Mouse (Mus musculus) CH12.LX (cell line): Measurements from ENCODE around the gene Olfr985. TPM values are rescaled to one million over a fixed set of nuclear protein-coding genes. Genes with fewer than 3 reads are reported as not detected.

Experiments
- DNase-seq: peaks from one replicate; pipeline ENCODE4 v3.0.0-alpha.2; 2013; ENCODE audit errors: extremely low read depth
- H3K27ac ChIP-seq: 2 replicates; pipeline ENCODE4 v1.5.1; 2012; ENCODE audit warnings: low read depth, mild to moderate bottlenecking, control low read depth, moderate library complexity; ENCODE audit not compliant: insufficient read depth
- H3K27me3 ChIP-seq: replicated peaks from 2 replicates; pipeline ENCODE3; 2012; ENCODE audit warnings: inconsistent platforms
- H3K36me3 ChIP-seq, 2 experiments: replicated peaks in 1 of 2; 2 replicates each; pipeline versions ENCODE3 to v1.6.1; 2012; ENCODE audit warnings: inconsistent platforms in 1 of 2, low read length in 1 of 2, mild to moderate bottlenecking in 1 of 2, mixed read lengths in 1 of 2, moderate library complexity in 1 of 2; ENCODE audit not compliant: control insufficient read depth in 1 of 2, insufficient read depth in 1 of 2
- H3K4me1 ChIP-seq, 2 experiments: 2 replicates each; pipeline ENCODE4 v1.6.1; 2012; ENCODE audit warnings: inconsistent platforms in 1 of 2, moderate library complexity in 1 of 2; ENCODE audit not compliant: insufficient read depth in 2 of 2, control insufficient read depth in 1 of 2
- H3K4me2 ChIP-seq: 2 replicates; pipeline ENCODE4 v1.6.1; 2012; ENCODE audit warnings: low read depth, mild to moderate bottlenecking, control low read depth; ENCODE audit not compliant: poor library complexity, insufficient read depth, severe bottlenecking
- H3K4me3 ChIP-seq, 3 experiments: fragments of 150-350 bp in 1 of 3; sonication (generic) in 1 of 3; replicated peaks in 1 of 3; 2 replicates each; pipeline versions ENCODE3 to v1.5.1; 2011 to 2012; ENCODE audit warnings: low read depth in 2 of 3, low read length in 2 of 3, mild to moderate bottlenecking in 2 of 3, moderate library complexity in 2 of 3, control low read depth in 1 of 3, improper control_type of control experiment in 1 of 3, inconsistent platforms in 1 of 3, mixed read lengths in 1 of 3; ENCODE audit not compliant: poor library complexity in 1 of 3
- H3K79me2 ChIP-seq: replicated peaks from 2 replicates; pipeline ENCODE4 v1.6.1; 2012; ENCODE audit warnings: mild to moderate bottlenecking, moderate library complexity; ENCODE audit not compliant: control insufficient read depth, poor library complexity, insufficient read depth, severe bottlenecking; ENCODE audit errors: extremely low read depth
- H3K9ac ChIP-seq: 2 replicates; pipeline ENCODE4 v1.6.1; 2012; ENCODE audit warnings: low read depth, mild to moderate bottlenecking, control low read depth, moderate library complexity; ENCODE audit not compliant: insufficient read depth
- H3K9me3 ChIP-seq: replicated peaks from 2 replicates; pipeline ENCODE3; 2012; ENCODE audit warnings: low read length, inconsistent platforms, mixed read lengths
- CHD1 ChIP-seq: IDR thresholded peaks from 2 replicates; pipeline ENCODE4 v1.6.1; 2012; ENCODE audit warnings: low read depth, low read length, improper control_type of control experiment, inconsistent platforms
- CHD2 ChIP-seq: IDR thresholded peaks from 2 replicates; pipeline ENCODE4 v1.6.1; 2011; ENCODE audit warnings: low read length, improper control_type of control experiment
- ELF1 ChIP-seq: IDR thresholded peaks from 2 replicates; pipeline ENCODE4 v1.6.1; 2014; ENCODE audit warnings: low read depth, mild to moderate bottlenecking, inconsistent platforms, low read length, improper control_type of control experiment
- EP300 ChIP-seq: IDR thresholded peaks from 2 replicates; pipeline ENCODE4 v1.6.1; 2011; ENCODE audit warnings: low read length, improper control_type of control experiment
- ETS1 ChIP-seq: conservative IDR thresholded peaks from 2 replicates; pipeline ENCODE4 v1.6.1; 2012; ENCODE audit warnings: low read depth, mild to moderate bottlenecking, inconsistent platforms, low read length, improper control_type of control experiment, moderate library complexity
- IRF4 ChIP-seq: IDR thresholded peaks from 2 replicates; pipeline ENCODE4 v1.6.1; 2014; ENCODE audit warnings: low read depth, mild to moderate bottlenecking, inconsistent platforms, low read length, improper control_type of control experiment
- KAT2A ChIP-seq: IDR thresholded peaks from 2 replicates; pipeline ENCODE4 v1.6.1; 2012; ENCODE audit warnings: low read length, improper control_type of control experiment, inconsistent platforms; ENCODE audit not compliant: insufficient replicate concordance
- MAFK ChIP-seq: IDR thresholded peaks from 2 replicates; pipeline ENCODE4 v1.6.1; 2011; ENCODE audit warnings: low read length, improper control_type of control experiment; ENCODE audit not compliant: insufficient replicate concordance
- MAZ ChIP-seq: IDR thresholded peaks from 2 replicates; pipeline ENCODE4 v1.6.1; 2012; ENCODE audit warnings: low read depth, mild to moderate bottlenecking, inconsistent platforms, low read length, improper control_type of control experiment, moderate library complexity
- MXI1 ChIP-seq: IDR thresholded peaks from 2 replicates; pipeline ENCODE4 v1.6.1; 2011; ENCODE audit warnings: mild to moderate bottlenecking, low read depth, low read length, improper control_type of control experiment
- MYC ChIP-seq: IDR thresholded peaks from 2 replicates; pipeline ENCODE4 v1.6.1; 2011; ENCODE audit warnings: low read depth, mild to moderate bottlenecking, improper control_type of control experiment, low read length
- NELFE ChIP-seq: IDR thresholded peaks from 2 replicates; pipeline ENCODE4 v1.6.1; 2011; ENCODE audit warnings: low read depth, low read length, improper control_type of control experiment
- NRF1 ChIP-seq: IDR thresholded peaks from 2 replicates; pipeline ENCODE4 v1.6.1; 2014; ENCODE audit warnings: low read depth, mild to moderate bottlenecking, inconsistent platforms, low read length, improper control_type of control experiment, moderate library complexity
- PAX5 ChIP-seq: IDR thresholded peaks from 2 replicates; pipeline ENCODE4 v1.6.1; 2012; ENCODE audit warnings: low read length, inconsistent platforms, mixed read lengths
- POLR2A ChIP-seq: IDR thresholded peaks from 2 replicates; pipeline ENCODE4 v1.6.1; 2011; ENCODE audit warnings: low read depth, mild to moderate bottlenecking, improper control_type of control experiment, low read length
- RCOR1 ChIP-seq: conservative IDR thresholded peaks from 2 replicates; pipeline ENCODE4 v1.6.1; 2012; ENCODE audit warnings: low read depth, mild to moderate bottlenecking, inconsistent platforms, low read length, improper control_type of control experiment
- SMC3 ChIP-seq: IDR thresholded peaks from 2 replicates; pipeline ENCODE4 v1.6.1; 2011; ENCODE audit warnings: low read depth, low read length, improper control_type of control experiment
- TBP ChIP-seq: conservative IDR thresholded peaks from 2 replicates; pipeline ENCODE4 v1.6.1; 2011; ENCODE audit warnings: low read depth, low read length, improper control_type of control experiment
- TCF12 ChIP-seq: IDR thresholded peaks from 2 replicates; pipeline ENCODE4 v1.6.1; 2014; ENCODE audit warnings: low read depth, mild to moderate bottlenecking, inconsistent platforms, low read length, improper control_type of control experiment
- USF1 ChIP-seq: IDR thresholded peaks from 2 replicates; pipeline ENCODE4 v1.6.1; 2014; ENCODE audit warnings: low read depth, mild to moderate bottlenecking, inconsistent platforms, low read length, improper control_type of control experiment
- USF2 ChIP-seq: conservative IDR thresholded peaks from 2 replicates; pipeline ENCODE4 v1.6.1; 2011; ENCODE audit warnings: low read depth, low read length, improper control_type of control experiment
- ZMIZ1 ChIP-seq: IDR thresholded peaks from 2 replicates; pipeline ENCODE4 v1.6.1; 2012; ENCODE audit warnings: low read depth, mild to moderate bottlenecking, inconsistent platforms, low read length, improper control_type of control experiment
- dilution Hi-C: fragments of 300-500 bp; cut with MboI; formaldehyde crosslinking; loops from 2 replicates; pipeline ENCODE4 v1.14.3; 2020; ENCODE audit warnings: low sequenced_read_pairs; ENCODE audit not compliant: extremely low pct_unique_long_range_greater_than_20kb, extremely low pct_ligation_motif_present
- in situ Hi-C: fragments of 300-500 bp; cut with MboI; formaldehyde crosslinking; loops from 3 replicates; pipeline ENCODE4 v1.14.3; 2019; ENCODE audit warnings: low sequenced_read_pairs, low pct_ligation_motif_present, low pct_unique_long_range_greater_than_20kb, mixed read lengths
- polyA plus RNA-seq: library from polyadenylated mRNA; unstranded; fragments of >175 nt; gene quantifications from 2 replicates; pipeline ENCODE4 v1.2.1, GENCODE M21; 2012; ENCODE audit warnings: low read depth; ENCODE audit not compliant: insufficient read length
- total RNA-seq, 2 experiments: library from RNA; depleted of rRNA; stranded (reverse); fragments of 300-350 nt in 1 of 2; fragments of >200 nt in 1 of 2; gene quantifications; 2 replicates each; pipeline ENCODE4 v1.2.3; 2012 to 2014

Gene Olfr985
- total and polyA plus RNA-seq, 3 experiments = not detected

DNA sequence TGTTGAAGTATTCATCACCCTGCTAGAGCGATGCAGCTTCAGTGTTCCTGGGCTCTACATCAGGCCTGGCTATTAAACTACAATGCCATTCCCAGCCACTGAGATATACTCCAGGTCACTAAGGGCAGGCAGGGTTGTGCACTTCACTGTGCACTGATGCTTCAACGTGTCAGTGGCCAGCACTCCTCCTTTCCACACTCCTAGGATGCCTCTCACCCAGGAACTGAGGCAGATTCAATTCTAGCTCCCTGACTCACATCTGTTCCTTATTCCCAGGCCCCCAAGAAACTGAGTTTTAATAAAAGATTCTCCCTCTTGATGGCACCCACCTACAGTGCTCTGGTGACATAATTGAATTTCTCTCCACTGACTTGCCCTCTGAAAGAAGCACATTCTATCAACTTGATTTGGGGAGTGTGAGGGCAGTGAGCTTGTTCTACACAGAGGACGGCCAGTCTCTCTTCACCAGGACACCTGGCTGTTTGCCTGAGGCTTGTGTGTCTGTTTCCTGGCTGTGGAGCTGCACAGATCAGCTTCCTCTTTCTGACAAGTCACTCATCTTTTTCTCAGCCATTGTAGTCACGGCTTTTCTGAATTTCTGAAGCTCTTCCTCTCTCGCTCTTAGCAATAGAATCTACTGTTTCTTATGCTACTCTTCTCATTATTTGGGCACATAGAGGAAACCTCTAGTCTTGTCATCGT lies 7.2 kb upstream of the Olfr985 start:
- in situ Hi-C loops = loop anchor here (10.0 kb wide), 1 partner anchor 58 kb away; the partner anchor contains the start of gene Zfp202
- H3K9me3 ChIP-seq = no peaks in the 10 kb centered on the region
- no peak overlapping the region for H3K27ac ChIP-seq
- no peak overlapping the region for H3K9ac ChIP-seq
- H3K27me3 ChIP-seq = no peaks in the 10 kb centered on the region
- H3K79me2 ChIP-seq = no peaks in the 10 kb centered on the region
- TF ChIP-seq MAZ = no peak
- TF ChIP-seq CHD2 = no peak
- no peak for TF ChIP-seq USF2
- no peak for TF ChIP-seq NELFE
- no peak for TF ChIP-seq TBP
- H3K36me3 ChIP-seq = no peaks in the 10 kb centered on the region
- no peak overlapping the region for H3K4me3 ChIP-seq
- no peak overlapping the region for H3K4me2 ChIP-seq
- dilution Hi-C loops = no loop called here
- H3K4me1 ChIP-seq = peaks cover 4 to 17% of the 10 kb centered on the region in 2 experiments
- peak; percentile 49 for DNase-seq

DNA sequence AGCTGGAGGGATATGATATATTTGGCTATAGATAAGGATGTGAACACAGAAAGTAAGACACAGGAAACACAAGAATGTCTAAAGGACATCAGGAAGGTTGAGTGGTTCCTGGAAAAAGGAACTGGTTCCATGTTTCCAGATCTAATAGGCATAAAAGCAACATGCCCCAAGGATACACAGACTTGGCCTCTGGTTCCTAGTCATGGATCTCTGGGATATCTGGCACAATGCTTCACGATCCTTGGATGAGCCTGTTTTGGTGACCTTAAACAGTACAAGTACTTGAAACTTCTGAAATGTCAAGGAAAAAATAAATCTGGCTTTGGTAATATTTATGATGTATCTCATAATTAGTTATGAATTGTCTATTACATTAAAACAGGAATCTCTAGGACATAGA lies 572 bp upstream of the Olfr985 start:
- dilution Hi-C loops (no loop called here), in situ Hi-C loops (loop anchor here (10.0 kb wide), 1 partner anchor 64 kb away; the partner anchor contains the start of gene Zfp202)
- H3K9me3 ChIP-seq = no peaks in the 10 kb centered on the region
- H3K27me3 ChIP-seq = no peaks in the 10 kb centered on the region
- no peak overlapping the region for H3K27ac ChIP-seq
- no peak for DNase-seq
- no peak overlapping the region for H3K9ac ChIP-seq
- no peak overlapping the region for H3K4me2 ChIP-seq
- H3K36me3 ChIP-seq = no peaks in the 10 kb centered on the region
- H3K4me3 ChIP-seq = no peak overlapping the region
- no peak for TF ChIP-seq NRF1
- no peak for TF ChIP-seq MAZ
- no peak for TF ChIP-seq ELF1
- no peak for TF ChIP-seq MXI1
- no peak for TF ChIP-seq MYC
- TF ChIP-seq ZMIZ1 = no peak
- no peak for TF ChIP-seq NELFE
- no peak for TF ChIP-seq TBP
- no peak for TF ChIP-seq KAT2A
- no peak for TF ChIP-seq EP300
- no peak for TF ChIP-seq TCF12
- TF ChIP-seq USF1 = no peak
- no peak for TF ChIP-seq MAFK
- TF ChIP-seq RCOR1 = no peak
- TF ChIP-seq SMC3 = no peak
- TF ChIP-seq PAX5 = no peak
- TF ChIP-seq ETS1 = no peak
- no peak for TF ChIP-seq POLR2A
- TF ChIP-seq IRF4 = no peak
- TF ChIP-seq CHD1 = no peak
- H3K4me1 ChIP-seq = peaks cover 0 to 1% of the 10 kb centered on the region in 2 experiments; a peak in 1 of 4 replicates
- no peaks in the 10 kb centered on the region for H3K79me2 ChIP-seq
